In genomic region chr11:82039132-82039660, GRCm38 (mm10) we compare ENCODE assay signal across 27 mouse cellular contexts. TPM values are rescaled to one million over a fixed set of nuclear protein-coding genes. Genes with fewer than 3 reads are reported as not detected.
A peak's percentile ranks its signal among the peaks of the same experiment; 100 is the strongest.
DNase-seq lines count a peak whose midpoint lies in the region; ATAC-seq and TF ChIP-seq lines count a peak whose summit lies in the region.
"Had no signal": no experiment of that assay in that cellular context is flagged by ENCODE, and none has a peak within 500 bp of the region (broad histone marks: within the 10 kb centered on the region; RNA-seq: fewer than 3 reads in every experiment).

No protein-coding gene starts in this region.

- no peak overlapping the region for H3K27ac ChIP-seq in gastrocnemius, adult 2 months
- H3K27ac ChIP-seq in neural tube, embryonic 13.5 days (replicated peaks) = no peak overlapping the region
- H3K27ac ChIP-seq in neural tube, embryonic 15.5 days (replicated peaks) = no peak overlapping the region
- no peak overlapping the region for H3K27ac ChIP-seq in intestine, postnatal 0 days (ENCODE audit: low read depth, low read length)
- H3K27ac ChIP-seq: forebrain, embryonic 10.5 days; midbrain, embryonic 12.5 days had no signal

- 34% methylated on average over 3 of the region's 3 CpGs for WGBS in neural tube, embryonic 13.5 days
- WGBS in neural tube, embryonic 15.5 days = 29% methylated on average over 3 of the region's 3 CpGs
- 62% methylated on average over 3 of the region's 3 CpGs for WGBS in intestine, postnatal 0 days

- TF ChIP-seq POLR2A in myocyte (IDR thresholded peaks at IDR 0.05; ENCODE audit: insufficient read length, low read depth) = no peak

- H3K4me2 ChIP-seq in neural tube, embryonic 13.5 days = no peak overlapping the region
- H3K4me2 ChIP-seq in neural tube, embryonic 15.5 days = no peak overlapping the region
- H3K4me2 ChIP-seq in myocyte (ENCODE audit: low read depth) = no peak overlapping the region
- no peak overlapping the region for H3K4me2 ChIP-seq in intestine, postnatal 0 days (replicated peaks; ENCODE audit: low read depth)
- H3K4me2 ChIP-seq: midbrain, embryonic 12.5 days had no signal

- no peak overlapping the region for H3K9ac ChIP-seq in neural tube, embryonic 13.5 days
- H3K9ac ChIP-seq in neural tube, embryonic 15.5 days (replicated peaks) = no peak overlapping the region
- H3K9ac ChIP-seq in intestine, postnatal 0 days (ENCODE audit: low read depth, low read length) = no peak overlapping the region
- H3K9ac ChIP-seq: midbrain, embryonic 12.5 days had no signal

- peak; percentile 54 for DNase-seq in gastrocnemius, adult 2 months
- DNase-seq in gastrocnemius, postnatal 14 days = no peak
- peak; percentile 81 for DNase-seq in adipocyte (ENCODE audit: low spot score)
- no peak for DNase-seq in left cerebral cortex, adult 11 months (ENCODE audit: low spot score)
- DNase-seq: cerebellum, adult 18-20 months; gastrocnemius, postnatal 25 days; kidney, adult 18-20 months; kidney, postnatal 14 days; layer of hippocampus, adult 9-11 months; lung, postnatal 4 days; retina, postnatal 1 day; right cerebral cortex, postnatal 4 days; thymus, postnatal 25 days had no signal

- no peak overlapping the region for H3ac ChIP-seq in myocyte (ENCODE audit: control insufficient read depth, insufficient read length)

- intact Hi-C loops in gastrocnemius, adult 2 months (cut with DNase I) = no loop called here
- intact Hi-C loops in gastrocnemius, postnatal 14 days (cut with DNase I; ENCODE audit: low total_unique reads) = no loop called here

- no peak overlapping the region for H3K4me3 ChIP-seq in gastrocnemius, adult 2 months
- no peak overlapping the region for H3K4me3 ChIP-seq in neural tube, embryonic 13.5 days
- no peak overlapping the region for H3K4me3 ChIP-seq in neural tube, embryonic 15.5 days (replicated peaks)
- no peak overlapping the region for H3K4me3 ChIP-seq in myocyte
- no peak overlapping the region for H3K4me3 ChIP-seq in intestine, postnatal 0 days (ENCODE audit: low read depth, low read length)
- H3K4me3 ChIP-seq: forebrain, embryonic 10.5 days; midbrain, embryonic 12.5 days had no signal

- peaks cover 28% of the 10 kb centered on the region for H3K4me1 ChIP-seq in neural tube, embryonic 13.5 days (replicated peaks)
- H3K4me1 ChIP-seq in neural tube, embryonic 15.5 days = peaks cover 19% of the 10 kb centered on the region
- H3K4me1 ChIP-seq in intestine, postnatal 0 days (replicated peaks; ENCODE audit: control insufficient read depth, insufficient read depth, low read length) = no peaks in the 10 kb centered on the region
- H3K4me1 ChIP-seq: midbrain, embryonic 12.5 days had no signal

- ATAC-seq in neural tube, embryonic 13.5 days (ENCODE audit: low read depth) = peak; percentile 27; the same call in 1 of the 2 replicates
- no peak for ATAC-seq in neural tube, embryonic 15.5 days (ENCODE audit: low FRiP score)
- ATAC-seq in intestine, postnatal 0 days = no peak
- ATAC-seq: hindbrain, embryonic 16.5 days had no signal

- H3K27me3 ChIP-seq in neural tube, embryonic 13.5 days = no peaks in the 10 kb centered on the region
- H3K27me3 ChIP-seq in neural tube, embryonic 15.5 days (replicated peaks) = no peaks in the 10 kb centered on the region
- no peaks in the 10 kb centered on the region for H3K27me3 ChIP-seq in myocyte (ENCODE audit: control insufficient read depth, insufficient read depth, insufficient read length)
- no peaks in the 10 kb centered on the region for H3K27me3 ChIP-seq in intestine, postnatal 0 days (replicated peaks; ENCODE audit: control insufficient read depth, insufficient read depth, low read length)
- H3K27me3 ChIP-seq: midbrain, embryonic 12.5 days had no signal

- no peaks in the 10 kb centered on the region for H3K79me2 ChIP-seq in myocyte (ENCODE audit: control insufficient read depth, insufficient read depth)

- no peaks in the 10 kb centered on the region for H3K36me3 ChIP-seq in neural tube, embryonic 13.5 days
- H3K36me3 ChIP-seq in neural tube, embryonic 15.5 days = no peaks in the 10 kb centered on the region
- H3K36me3 ChIP-seq in myocyte (ENCODE audit: control insufficient read depth, insufficient read depth) = no peaks in the 10 kb centered on the region
- H3K36me3 ChIP-seq in intestine, postnatal 0 days (ENCODE audit: control insufficient read depth, insufficient read depth) = no peaks in the 10 kb centered on the region
- H3K36me3 ChIP-seq: forebrain, embryonic 10.5 days; midbrain, embryonic 12.5 days had no signal

- TF ChIP-seq CTCF in gastrocnemius, adult 2 months (IDR thresholded peaks at IDR 0.05) = no peak
- no peak for TF ChIP-seq CTCF in intestine, postnatal 0 days (IDR thresholded peaks at IDR 0.05; ENCODE audit: low read depth)

- no peaks in the 10 kb centered on the region for H3K9me3 ChIP-seq in neural tube, embryonic 13.5 days
- H3K9me3 ChIP-seq in neural tube, embryonic 15.5 days (replicated peaks) = no peaks in the 10 kb centered on the region
- no peaks in the 10 kb centered on the region for H3K9me3 ChIP-seq in intestine, postnatal 0 days (ENCODE audit: control insufficient read depth)
- H3K9me3 ChIP-seq: forebrain, embryonic 10.5 days; midbrain, embryonic 12.5 days had no signal

TF ChIP-seq in myocyte, 11 proteins besides CTCF, POLR2A, EP300 and RAD21:
- TF ChIP-seq TCF12 (IDR thresholded peaks at IDR 0.05; ENCODE audit: insufficient read depth, poor library complexity, severe bottlenecking) = no peak
- TF ChIP-seq CEBPB (IDR thresholded peaks at IDR 0.05; ENCODE audit: insufficient read depth, poor library complexity, severe bottlenecking) = peak; percentile 56; the same call in 1 of the 2 replicates
- TF ChIP-seq E2F4 (IDR thresholded peaks at IDR 0.05; ENCODE audit: insufficient read depth) = no peak
- TF ChIP-seq SRF (IDR thresholded peaks at IDR 0.05; ENCODE audit: control insufficient read depth, insufficient read length, low read depth) = no peak

RNA-seq across cellular contexts. Expression of gene Gm17268, which starts 0.8 kb away (rescaled TPM):
- total RNA-seq in gastrocnemius, adult 2 months (2021) = not detected
- not detected for total RNA-seq in gastrocnemius, postnatal 14 days (2021)
- polyA plus RNA-seq in neural tube, embryonic 13.5 days (2015; fragmentation: Nextera tagmentation; extraction: Ambion mirVana) = not detected in 2 replicates
- polyA plus RNA-seq in neural tube, embryonic 15.5 days (2015; fragmentation: Nextera tagmentation; extraction: Ambion mirVana) = not detected in 2 replicates
- not detected for polyA plus RNA-seq in myocyte (2012; fragmentation: generic; extraction: Trizol)
- polyA plus RNA-seq in intestine, postnatal 0 days (2015; fragmentation: Nextera tagmentation; extraction: Ambion mirVana) = not detected in 2 replicates
- total RNA-seq: CH12.LX; gastrocnemius, postnatal 25 days; left cerebral cortex, postnatal 14 days; liver, adult 2 months; neutrophil, adult 5-6 weeks had no signal
- polyA plus RNA-seq: embryonic facial prominence, embryonic 11.5 days; forebrain, embryonic 10.5 days; heart, embryonic 16.5 days; hindbrain, embryonic 16.5 days; liver, adult 2 months; midbrain, embryonic 12.5 days; testis, adult 2 months had no signal

RNA-seq across cellular contexts. Expression of gene Ccl2, which starts 3.8 kb away (rescaled TPM):
- total RNA-seq in gastrocnemius, adult 2 months (2021) = under 1 TPM in 1 of 2 experiments, not detected in 1; 0.41 TPM
- 1 to 10 TPM in 1 of 2 experiments, under 1 TPM in 1; 0.29 to 1.1 TPM for total RNA-seq in gastrocnemius, postnatal 14 days (2021)
- polyA plus RNA-seq in neural tube, embryonic 13.5 days (2015; fragmentation: Nextera tagmentation; extraction: Ambion mirVana) = 2.6 and 3.1 TPM in 2 replicates
- 1.6 and 2.5 TPM in 2 replicates for polyA plus RNA-seq in neural tube, embryonic 15.5 days (2015; fragmentation: Nextera tagmentation; extraction: Ambion mirVana)
- 5.2 TPM for polyA plus RNA-seq in myocyte (2012; fragmentation: generic; extraction: Trizol)
- 3.4 and 4.4 TPM in 2 replicates for polyA plus RNA-seq in intestine, postnatal 0 days (2015; fragmentation: Nextera tagmentation; extraction: Ambion mirVana)
- total RNA-seq: left cerebral cortex, postnatal 14 days had no signal

RNA-seq across cellular contexts. Expression of gene Ccl7, which starts 6.3 kb away (rescaled TPM):
- total RNA-seq in gastrocnemius, adult 2 months (2021) = not detected
- total RNA-seq in gastrocnemius, postnatal 14 days (2021) = under 1 TPM in 1 of 2 experiments, not detected in 1; 0.45 TPM
- 1.3 and 3.1 TPM in 2 replicates for polyA plus RNA-seq in neural tube, embryonic 13.5 days (2015; fragmentation: Nextera tagmentation; extraction: Ambion mirVana)
- 1.3 and 2.5 TPM in 2 replicates for polyA plus RNA-seq in neural tube, embryonic 15.5 days (2015; fragmentation: Nextera tagmentation; extraction: Ambion mirVana)
- 6.0 TPM for polyA plus RNA-seq in myocyte (2012; fragmentation: generic; extraction: Trizol)
- 2.4 and 2.6 TPM in 2 replicates for polyA plus RNA-seq in intestine, postnatal 0 days (2015; fragmentation: Nextera tagmentation; extraction: Ambion mirVana)
- total RNA-seq: CH12.LX; neutrophil, adult 5-6 weeks had no signal
- polyA plus RNA-seq: embryonic facial prominence, embryonic 11.5 days; liver, adult 2 months; testis, adult 2 months had no signal

RNA-seq across cellular contexts. Expression of gene Ccl11, which starts 18.4 kb away (rescaled TPM):
- total RNA-seq in gastrocnemius, adult 2 months (2021) = 10 to 100 TPM; 21.3 to 22.1 TPM
- total RNA-seq in gastrocnemius, postnatal 14 days (2021) = 10 to 100 TPM; 16.3 to 20.7 TPM
- polyA plus RNA-seq in neural tube, embryonic 13.5 days (2015; fragmentation: Nextera tagmentation; extraction: Ambion mirVana) = 1.1 and 1.4 TPM in 2 replicates
- 0.47 and 3.9 TPM in 2 replicates for polyA plus RNA-seq in neural tube, embryonic 15.5 days (2015; fragmentation: Nextera tagmentation; extraction: Ambion mirVana)
- not detected for polyA plus RNA-seq in myocyte (2012; fragmentation: generic; extraction: Trizol)
- 62.4 and 66.6 TPM in 2 replicates for polyA plus RNA-seq in intestine, postnatal 0 days (2015; fragmentation: Nextera tagmentation; extraction: Ambion mirVana)
- total RNA-seq: CH12.LX; neutrophil, adult 5-6 weeks had no signal
- polyA plus RNA-seq: embryonic facial prominence, embryonic 11.5 days; forebrain, embryonic 10.5 days; midbrain, embryonic 12.5 days; testis, adult 2 months had no signal

Comparison
In these comparisons a context has a peak if more than half of its experiments do, and no peak if none do; other contexts are left out.
1. DNase-seq: peak in gastrocnemius, adult 2 months (single experiment) and adipocyte (single experiment); none in gastrocnemius, postnatal 14 days (single experiment) and left cerebral cortex, adult 11 months (single experiment).